Mouse (Mus musculus) erythroblast, embryonic 14.5 days (primary cell): ENCODE data around the gene Gm9945. TPM values are rescaled to one million over a fixed set of nuclear protein-coding genes. Genes with fewer than 3 reads are reported as not detected.

Experiments
- H3K27me3 ChIP-seq: 2 replicates; pipeline ENCODE4 v1.6.1; 2012; ENCODE audit warnings: inconsistent platforms; ENCODE audit not compliant: control insufficient read depth
- H3K36me3 ChIP-seq: 2 replicates; pipeline ENCODE4 v1.6.1; 2012; ENCODE audit warnings: mild to moderate bottlenecking, inconsistent platforms; ENCODE audit not compliant: control insufficient read depth
- H3K4me1 ChIP-seq: 2 replicates; pipeline ENCODE4 v1.6.1; 2012; ENCODE audit warnings: inconsistent platforms; ENCODE audit not compliant: control insufficient read depth
- H3K4me3 ChIP-seq: replicated peaks from 2 replicates; pipeline ENCODE3; 2012; ENCODE audit warnings: moderate library complexity, mild to moderate bottlenecking, inconsistent platforms
- H3K9me3 ChIP-seq: 2 replicates; pipeline ENCODE4 v1.6.1; 2012; ENCODE audit warnings: low read length, inconsistent platforms, mixed read lengths; ENCODE audit not compliant: control insufficient read depth
- GATA1 ChIP-seq: IDR thresholded peaks from 2 replicates; pipeline ENCODE4 v1.6.1; 2012; ENCODE audit warnings: low read length, inconsistent platforms, mixed read lengths
- TAL1 ChIP-seq: IDR thresholded peaks from 3 replicates; pipeline ENCODE4 v1.6.1; 2012; ENCODE audit warnings: low read length, inconsistent platforms, mixed read lengths
- polyA plus RNA-seq: library from polyadenylated mRNA; stranded (reverse); fragments of >175 nt; gene quantifications from 2 replicates; pipeline ENCODE4 v1.2.3, GENCODE M21; 2012

Gm9945 gene
- polyA plus RNA-seq, 1 experiment = not detected

DNA sequence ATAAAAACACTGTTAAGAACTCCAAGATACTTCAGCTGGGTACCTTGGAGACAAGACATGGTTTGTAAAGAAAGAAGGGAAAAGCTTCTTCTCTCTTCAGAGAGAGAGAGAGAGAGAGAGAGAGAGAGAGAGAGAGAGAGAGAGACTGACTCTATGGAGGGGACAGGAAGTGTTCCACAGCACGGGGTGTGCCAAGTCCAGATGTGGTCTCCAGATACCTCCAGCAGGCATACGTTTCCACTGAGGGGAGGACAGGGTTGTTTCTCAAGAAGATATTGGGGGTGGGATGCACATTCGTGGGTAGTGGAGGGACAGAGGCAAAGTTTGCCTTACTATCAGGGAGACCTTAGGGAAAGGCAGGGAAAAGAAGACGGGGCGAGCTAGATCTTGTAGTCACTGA, 38.8 kb downstream of the Gm9945 start:
- Histone ChIP-seq H3K9me3 (no peaks in the 10 kb centered on the region), H3K4me3 (peak overlapping the region; percentile 77), H3K27me3 (no peaks in the 10 kb centered on the region), H3K36me3 (peaks cover 18% of the 10 kb centered on the region), H3K4me1 (peaks cover 79% of the 10 kb centered on the region)
- TF ChIP-seq TAL1 = peak; percentile 38; the same call in 1 of the 3 replicates
- TF ChIP-seq GATA1 = peak; percentile 21; the same call in 1 of the 2 replicates

DNA sequence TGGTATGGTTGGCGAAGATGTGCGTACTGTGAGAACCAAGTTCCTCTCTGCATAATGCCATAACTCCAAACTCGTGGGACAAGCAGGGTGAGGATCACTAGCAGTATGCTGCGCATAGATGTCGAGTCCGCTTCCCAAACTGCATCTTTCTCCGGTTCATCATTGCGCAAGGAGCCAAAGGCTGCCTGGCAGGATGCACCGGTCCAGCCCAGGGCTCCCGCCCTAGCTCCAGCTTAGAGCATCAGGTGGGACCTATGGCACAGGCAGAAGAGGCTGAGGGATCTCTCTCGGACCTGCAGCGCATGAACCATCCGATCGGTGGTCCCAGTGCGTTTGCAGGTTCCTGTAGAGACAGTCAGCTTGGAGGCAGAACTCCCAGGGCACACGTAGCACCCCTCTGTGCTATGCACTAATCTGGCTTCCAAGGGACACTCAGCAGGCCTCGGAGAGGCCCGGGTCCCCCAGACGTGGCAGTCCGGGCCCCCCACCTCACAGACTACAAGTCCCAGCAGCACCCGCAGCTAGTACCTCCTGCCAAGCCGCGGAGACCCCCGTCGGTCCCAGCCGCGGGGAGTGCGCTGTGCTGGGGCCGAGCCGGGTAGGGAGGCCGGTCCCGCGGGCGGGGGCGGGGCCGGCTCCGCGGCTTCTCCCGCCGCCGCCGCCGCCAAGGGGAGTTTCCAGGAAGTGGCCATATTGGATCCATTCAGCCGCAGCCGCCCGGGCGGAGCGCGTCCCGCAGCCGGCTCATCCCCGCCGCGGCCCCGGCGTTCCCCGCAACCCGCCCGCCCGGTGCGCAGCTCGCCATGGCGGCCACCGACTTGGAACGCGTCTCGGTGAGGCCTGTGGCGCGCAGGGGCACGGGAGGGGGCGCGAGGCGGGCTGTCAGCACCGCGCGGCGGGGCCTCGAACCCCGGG, 39.5 kb downstream of the Gm9945 start, which contains the start of gene Sept8:
Gene Sept8 (plus strand): TSS at position 51 of the 915 bp plus-strand sequence.
- H3K27me3 ChIP-seq = no peaks in the 10 kb centered on the region
- H3K4me3 ChIP-seq = peak within 1 kb of the TSS; percentile 77
- H3K9me3 ChIP-seq = no peaks in the 10 kb centered on the region
- H3K36me3 ChIP-seq = peaks cover 25% of the 10 kb centered on the region
- peaks cover 86% of the 10 kb centered on the region for H3K4me1 ChIP-seq
- TF ChIP-seq GATA1 (no peak), TAL1 (no peak)

DNA sequence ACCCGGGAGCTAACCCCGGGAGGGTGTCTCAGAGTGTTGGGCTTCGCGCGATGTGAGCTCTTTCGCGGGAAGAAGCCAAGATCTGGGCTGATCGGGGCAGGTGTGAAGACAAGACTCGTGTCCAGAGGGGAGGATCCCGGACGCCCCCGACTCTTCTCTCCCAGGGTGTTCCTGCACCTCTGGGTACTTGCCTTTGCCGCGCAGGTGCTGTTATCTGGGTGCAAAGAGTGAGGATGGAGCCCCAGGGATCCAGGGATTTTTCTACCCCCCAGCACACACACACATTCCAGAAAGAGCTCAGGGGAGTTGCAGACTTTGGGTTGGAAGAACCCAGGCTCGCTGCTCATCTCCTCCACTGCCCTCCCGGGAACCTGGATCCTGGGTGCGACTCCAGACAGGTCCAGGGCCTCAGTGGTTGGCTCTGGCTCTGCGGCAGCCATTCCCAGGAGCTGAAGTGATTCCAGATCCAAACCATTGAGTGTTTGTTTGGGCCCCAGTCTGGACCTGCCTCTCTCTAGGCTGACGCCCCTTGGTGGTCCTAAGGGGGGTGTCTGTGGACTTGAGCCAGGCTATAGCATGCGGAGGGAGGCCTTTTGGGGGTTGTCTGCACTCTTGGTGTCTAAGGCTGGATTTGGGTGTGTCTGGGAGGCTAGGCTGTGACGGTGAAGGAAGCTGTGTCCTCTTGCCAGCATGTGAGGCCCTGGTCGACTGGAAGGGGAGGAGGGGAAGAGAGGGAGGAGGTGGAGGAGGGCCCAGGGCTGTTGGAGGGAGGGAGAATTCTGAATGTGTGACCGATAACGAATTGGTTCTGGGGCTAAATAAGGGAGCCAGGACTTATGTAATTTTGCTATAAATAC, 40.4 kb downstream of the Gm9945 start:
- Histone ChIP-seq H3K9me3 (no peaks in the 10 kb centered on the region), H3K36me3 (peaks cover 33% of the 10 kb centered on the region), H3K4me1 (peaks cover 95% of the 10 kb centered on the region), H3K4me3 (peak overlapping the region; percentile 77), H3K27me3 (no peaks in the 10 kb centered on the region)
- TF ChIP-seq TAL1 (no peak), GATA1 (no peak)

DNA sequence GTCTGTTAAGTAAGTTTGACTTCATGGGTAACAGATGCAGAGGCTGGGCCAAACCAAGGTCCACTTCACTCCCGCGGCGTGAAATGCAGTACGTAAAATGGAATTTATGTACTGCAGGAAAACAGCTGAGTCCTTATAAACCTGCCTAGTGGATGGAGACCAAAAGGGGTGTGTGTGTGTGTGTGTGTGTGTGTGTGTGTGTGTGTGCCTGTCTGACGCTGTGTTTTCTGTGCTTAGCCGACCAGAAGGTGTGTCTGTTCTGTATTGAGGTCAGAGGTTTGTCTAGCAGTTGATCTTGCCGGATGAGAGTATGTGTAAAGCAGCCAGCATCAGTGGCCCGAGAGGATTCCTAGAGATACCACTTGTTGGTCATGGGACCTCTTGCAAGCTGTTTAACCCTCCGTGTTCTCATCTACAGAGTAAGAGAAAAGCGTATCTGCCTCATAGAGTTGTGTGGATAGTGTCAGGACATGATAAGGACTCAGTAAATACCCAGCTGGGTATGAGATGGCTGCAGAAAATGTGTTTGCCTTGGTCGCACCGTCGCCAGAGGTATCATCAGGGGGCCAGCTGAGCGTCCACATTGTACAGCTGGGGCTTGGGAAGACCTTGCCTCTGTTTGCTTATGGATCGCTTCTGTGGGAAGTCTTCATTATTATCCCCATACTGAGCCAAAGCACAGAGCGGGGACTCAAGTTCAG, 41.3 kb downstream of the Gm9945 start:
- Histone ChIP-seq H3K4me3 (peak overlapping the region; percentile 77), H3K4me1 (peaks cover 95% of the 10 kb centered on the region), H3K27me3 (no peaks in the 10 kb centered on the region), H3K36me3 (peaks cover 43% of the 10 kb centered on the region), H3K9me3 (no peaks in the 10 kb centered on the region)
- no peak for TF ChIP-seq TAL1
- TF ChIP-seq GATA1 = no peak

DNA sequence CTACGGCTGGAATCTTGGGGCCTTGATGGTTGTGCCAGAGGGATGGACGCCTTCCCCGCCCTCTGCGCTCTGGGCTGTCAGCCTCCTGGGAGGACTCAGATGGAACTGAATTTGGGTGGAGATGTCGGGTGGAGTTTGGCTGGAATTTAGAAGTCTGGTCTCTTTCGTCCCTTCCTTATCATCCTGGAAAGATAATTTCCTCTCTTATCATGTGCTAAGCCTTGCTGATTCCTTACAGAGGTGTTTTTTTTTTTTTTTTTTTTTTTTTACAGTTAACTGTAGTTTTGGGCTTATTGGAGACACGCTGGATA, 41.8 kb downstream of the Gm9945 start:
- Histone ChIP-seq H3K4me3 (peak overlapping the region; percentile 77), H3K36me3 (peaks cover 48% of the 10 kb centered on the region), H3K9me3 (no peaks in the 10 kb centered on the region), H3K4me1 (peaks cover 95% of the 10 kb centered on the region), H3K27me3 (no peaks in the 10 kb centered on the region)
- TF ChIP-seq TAL1 = no peak
- no peak for TF ChIP-seq GATA1

DNA sequence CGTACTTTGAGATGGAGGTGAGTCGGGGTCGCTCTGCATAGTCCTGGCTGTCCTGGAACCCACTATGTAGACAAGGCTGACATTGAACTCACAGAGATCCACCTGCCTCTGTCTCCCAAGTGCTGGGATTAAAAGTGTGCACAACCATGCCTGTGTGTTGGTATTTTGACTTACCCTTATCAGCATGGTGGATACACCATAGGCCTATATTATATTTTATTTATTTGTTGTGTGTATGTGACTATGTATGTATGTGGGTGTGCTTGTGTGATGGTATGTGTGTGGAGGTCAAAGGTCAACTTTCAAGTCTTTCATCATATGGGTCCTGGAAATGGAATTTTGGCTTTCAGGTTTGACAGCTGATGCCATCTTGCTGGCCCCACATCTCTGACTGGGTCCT, 42.4 kb downstream of the Gm9945 start:
- Histone ChIP-seq H3K4me3 (peak overlapping the region; percentile 77), H3K36me3 (peaks cover 54% of the 10 kb centered on the region)
- TF ChIP-seq TAL1 (no peak), GATA1 (no peak)

DNA sequence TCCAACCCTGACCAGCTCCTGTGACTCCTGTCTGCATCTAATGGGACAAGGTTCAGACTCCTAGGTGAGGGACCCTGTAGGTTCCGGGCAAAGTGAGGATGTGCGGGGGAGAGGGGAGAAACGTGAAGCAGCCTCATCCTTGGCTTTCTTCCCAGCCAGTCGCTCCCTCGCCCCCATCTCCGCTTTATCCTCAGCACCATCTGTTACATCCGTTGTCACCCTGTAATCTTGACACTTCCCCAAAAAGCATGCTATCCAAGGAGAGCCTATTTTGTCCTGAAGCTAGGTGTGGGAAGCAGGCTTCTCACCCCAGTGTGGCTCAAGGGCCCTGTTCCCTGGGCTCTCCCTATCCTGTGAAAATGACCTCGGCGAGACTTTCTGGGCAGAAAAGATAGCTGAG, 43.0 kb downstream of the Gm9945 start:
- Histone ChIP-seq H3K4me1 (peaks cover 95% of the 10 kb centered on the region), H3K27me3 (no peaks in the 10 kb centered on the region), H3K36me3 (peaks cover 59% of the 10 kb centered on the region), H3K9me3 (no peaks in the 10 kb centered on the region), H3K4me3 (peak overlapping the region; percentile 77)
- TF ChIP-seq GATA1 (no peak), TAL1 (no peak)

More for the DNA sequence above, 42.4 kb downstream of the Gm9945 start:
- Histone ChIP-seq H3K4me1 (peaks cover 95% of the 10 kb centered on the region), H3K27me3 (no peaks in the 10 kb centered on the region), H3K9me3 (no peaks in the 10 kb centered on the region)

DNA sequence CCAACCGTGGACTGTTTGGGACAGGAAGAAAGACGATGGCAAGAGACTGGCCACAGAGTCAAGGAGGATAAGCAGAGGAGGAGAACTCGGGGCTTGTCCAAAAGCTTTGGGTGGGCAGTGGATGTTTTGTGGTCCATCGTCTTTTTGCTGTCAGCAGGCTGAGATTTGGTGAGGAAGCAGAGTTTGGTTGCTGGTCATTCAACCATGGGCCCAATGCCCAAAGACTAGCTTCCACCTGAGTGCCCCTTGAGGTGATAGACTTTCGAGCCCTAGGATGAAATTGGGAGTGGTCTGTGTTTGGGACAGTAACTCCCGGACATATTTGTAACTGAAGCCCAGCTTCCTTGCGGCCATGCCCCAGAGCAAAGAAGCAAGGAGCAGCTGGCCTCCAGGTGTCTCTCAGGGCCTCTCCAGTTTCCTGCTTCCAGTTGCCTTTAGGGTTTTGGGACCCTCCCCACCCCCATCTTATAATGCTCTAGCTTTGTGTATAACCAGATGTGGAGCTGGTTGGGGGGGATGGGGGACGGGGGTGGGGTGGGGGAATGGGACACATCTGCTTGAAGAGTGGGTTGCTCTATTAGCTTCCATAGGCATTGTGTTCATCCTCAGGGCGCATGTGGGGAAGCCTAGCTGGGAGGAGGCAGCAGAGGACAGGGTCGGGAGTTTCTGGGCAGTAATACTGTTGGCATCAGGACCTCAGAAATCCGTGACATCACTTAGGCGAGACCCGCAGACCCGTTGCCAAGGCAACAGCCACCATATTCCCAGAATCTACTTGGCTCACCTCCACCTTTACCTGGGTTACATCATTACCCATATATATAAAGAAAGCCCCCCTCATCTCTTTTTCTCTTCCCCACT, 43.8 kb downstream of the Gm9945 start:
- peaks cover 95% of the 10 kb centered on the region for H3K4me1 ChIP-seq
- H3K4me3 ChIP-seq = no peak overlapping the region
- H3K9me3 ChIP-seq = no peaks in the 10 kb centered on the region
- H3K27me3 ChIP-seq = no peaks in the 10 kb centered on the region
- H3K36me3 ChIP-seq = peaks cover 68% of the 10 kb centered on the region
- TF ChIP-seq GATA1 = no peak
- no peak for TF ChIP-seq TAL1
